Mouse (Mus musculus) ES-Bruce4 (cell line): ENCODE results near the gene Fam83g.

Source experiments
- CTCF ChIP-seq: IDR thresholded peaks from one replicate; pipeline ENCODE4 v1.8.1; 2011; ENCODE audit warnings: low read depth, low read length
- POLR2A ChIP-seq: IDR thresholded peaks from one replicate; pipeline ENCODE4 v1.8.1; 2011; ENCODE audit warnings: low read length; ENCODE audit not compliant: insufficient read depth

DNA sequence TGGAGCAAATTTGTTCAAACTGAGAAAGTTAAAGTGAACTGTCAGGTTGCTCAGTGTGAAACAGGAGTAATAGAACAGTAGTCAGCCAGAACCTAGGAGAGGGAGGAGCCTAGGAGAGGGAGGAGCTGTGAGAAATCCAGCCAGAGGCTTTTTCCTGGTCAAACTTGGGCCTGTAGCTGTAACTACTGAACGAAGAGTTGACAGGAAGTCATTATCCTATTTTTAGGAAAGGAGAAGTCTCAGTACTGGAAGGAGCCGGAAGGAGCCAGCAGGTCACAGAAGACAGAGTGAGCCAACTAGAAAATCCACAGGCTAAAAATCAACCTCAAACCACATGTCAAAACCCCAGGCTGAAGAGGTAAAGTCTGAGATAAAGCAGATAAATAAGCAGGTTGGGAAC lies 44.1 kb downstream of the Fam83g start:
- TF ChIP-seq POLR2A (no peak), CTCF (no peak)
